Mouse (Mus musculus): ENCODE measurements around the gene Zbtb24. TPM values are rescaled to one million over a fixed set of nuclear protein-coding genes. Genes with fewer than 3 reads are reported as not detected.

The Zbtb24 gene
- polyA plus RNA-seq, 1 experiment from 2014 or later: 19.2 TPM

- DNase-seq (no peak), ATAC-seq (ENCODE audit: insufficient read depth) (peak; percentile 29; the same call in 1 of the 2 replicates)
- TF ChIP-seq CTCF (IDR thresholded peaks at IDR 0.05; ENCODE audit: low read depth): no peak
- no peaks in the 10 kb centered on the region for H3K9me3 ChIP-seq (ENCODE audit: low read depth, low read length)
- H3K9ac ChIP-seq: peak overlapping the region; percentile 74
- H3K4me1 ChIP-seq (ENCODE audit: insufficient read depth): peaks cover 7% of the 10 kb centered on the region
- WGBS: 49% methylated on average over 18 of the region's 18 CpGs
- H3K36me3 ChIP-seq (ENCODE audit: insufficient read depth): peaks cover 36% of the 10 kb centered on the region
- peak overlapping the region; percentile 82 for H3K4me2 ChIP-seq
- no peaks in the 10 kb centered on the region for H3K27me3 ChIP-seq (ENCODE audit: insufficient read depth, low read length)
- H3K4me3 ChIP-seq (ENCODE audit: low read depth, low read length): peak overlapping the region; percentile 89
- H3K27ac ChIP-seq (ENCODE audit: low read depth): peak overlapping the region; percentile 83; the same call in 1 of the 2 replicates
These were observed 768 bp downstream of the Zbtb24 start for GRCm38 (mm10) chr10:41450780-41451522.

GRCm38 (mm10) chr10:41451656-41452055 lies 1.5 kb downstream of the Zbtb24 start:
- WGBS: 93% methylated on average over 9 of the region's 9 CpGs
- no peaks in the 10 kb centered on the region for H3K27me3 ChIP-seq (ENCODE audit: insufficient read depth, low read length)
- ATAC-seq (ENCODE audit: insufficient read depth) (no peak), DNase-seq (no peak)
- TF ChIP-seq CTCF (IDR thresholded peaks at IDR 0.05; ENCODE audit: low read depth): no peak
- no peak overlapping the region for H3K4me3 ChIP-seq (ENCODE audit: low read depth, low read length)
- H3K9me3 ChIP-seq (ENCODE audit: low read depth, low read length): no peaks in the 10 kb centered on the region
- no peak overlapping the region for H3K9ac ChIP-seq
- no peak overlapping the region for H3K4me2 ChIP-seq
- H3K27ac ChIP-seq (ENCODE audit: low read depth): no peak overlapping the region
- H3K36me3 ChIP-seq (ENCODE audit: insufficient read depth): peaks cover 42% of the 10 kb centered on the region
- H3K4me1 ChIP-seq (ENCODE audit: insufficient read depth): peaks cover 7% of the 10 kb centered on the region

GRCm38 (mm10) chr10:41452791-41453190 lies 2.6 kb downstream of the Zbtb24 start:
- H3K36me3 ChIP-seq (ENCODE audit: insufficient read depth): peaks cover 45% of the 10 kb centered on the region
- peaks cover 7% of the 10 kb centered on the region for H3K4me1 ChIP-seq (ENCODE audit: insufficient read depth)
- no peak overlapping the region for H3K9ac ChIP-seq
- H3K4me2 ChIP-seq: no peak overlapping the region
- no peaks in the 10 kb centered on the region for H3K27me3 ChIP-seq (ENCODE audit: insufficient read depth, low read length)
- no peak for TF ChIP-seq CTCF (IDR thresholded peaks at IDR 0.05; ENCODE audit: low read depth)
- no peak overlapping the region for H3K27ac ChIP-seq (ENCODE audit: low read depth)
- ATAC-seq (ENCODE audit: insufficient read depth) (no peak), DNase-seq (no peak)
- 91% methylated on average over 3 of the region's 3 CpGs for WGBS
- no peaks in the 10 kb centered on the region for H3K9me3 ChIP-seq (ENCODE audit: low read depth, low read length)
- H3K4me3 ChIP-seq (ENCODE audit: low read depth, low read length): no peak overlapping the region

GRCm38 (mm10) chr10:41459990-41460389 lies 9.8 kb downstream of the Zbtb24 start:
- H3K4me2 ChIP-seq: no peak overlapping the region
- H3K27ac ChIP-seq (ENCODE audit: low read depth): no peak overlapping the region
- ATAC-seq (ENCODE audit: insufficient read depth) (no peak), DNase-seq (no peak)
- TF ChIP-seq CTCF (IDR thresholded peaks at IDR 0.05; ENCODE audit: low read depth): no peak
- 68% methylated on average over 4 of the region's 4 CpGs for WGBS
- no peaks in the 10 kb centered on the region for H3K9me3 ChIP-seq (ENCODE audit: low read depth, low read length)
- H3K4me3 ChIP-seq (ENCODE audit: low read depth, low read length): no peak overlapping the region
- no peak overlapping the region for H3K9ac ChIP-seq
- no peaks in the 10 kb centered on the region for H3K27me3 ChIP-seq (ENCODE audit: insufficient read depth, low read length)
- H3K4me1 ChIP-seq (ENCODE audit: insufficient read depth): no peaks in the 10 kb centered on the region
- H3K36me3 ChIP-seq (ENCODE audit: insufficient read depth): peaks cover 47% of the 10 kb centered on the region

GRCm38 (mm10) chr10:41460501-41460900 lies 10.3 kb downstream of the Zbtb24 start:
- Histone ChIP-seq H3K36me3 (ENCODE audit: insufficient read depth) (peaks cover 42% of the 10 kb centered on the region), H3K4me3 (ENCODE audit: low read depth, low read length) (no peak overlapping the region), H3K4me1 (ENCODE audit: insufficient read depth) (no peaks in the 10 kb centered on the region), H3K9me3 (ENCODE audit: low read depth, low read length) (no peaks in the 10 kb centered on the region), H3K4me2 (no peak overlapping the region), H3K9ac (no peak overlapping the region), H3K27me3 (ENCODE audit: insufficient read depth, low read length) (no peaks in the 10 kb centered on the region), H3K27ac (ENCODE audit: low read depth) (no peak overlapping the region)
- no peak for ATAC-seq (ENCODE audit: insufficient read depth)
- TF ChIP-seq CTCF (IDR thresholded peaks at IDR 0.05; ENCODE audit: low read depth): no peak
- WGBS: 11% methylated on average over 2 of the region's 2 CpGs
- DNase-seq: no peak

- WGBS: 88% methylated on average over 3 of the region's 3 CpGs
- H3K9me3 ChIP-seq (ENCODE audit: low read depth, low read length): no peaks in the 10 kb centered on the region
- H3K36me3 ChIP-seq (ENCODE audit: insufficient read depth): peaks cover 36% of the 10 kb centered on the region
- no peak overlapping the region for H3K4me2 ChIP-seq
- no peak overlapping the region for H3K27ac ChIP-seq (ENCODE audit: low read depth)
- ATAC-seq (ENCODE audit: insufficient read depth) (no peak), DNase-seq (no peak)
- no peak overlapping the region for H3K9ac ChIP-seq
- no peak for TF ChIP-seq CTCF (IDR thresholded peaks at IDR 0.05; ENCODE audit: low read depth)
- H3K4me3 ChIP-seq (ENCODE audit: low read depth, low read length): no peak overlapping the region
- no peaks in the 10 kb centered on the region for H3K4me1 ChIP-seq (ENCODE audit: insufficient read depth)
- no peaks in the 10 kb centered on the region for H3K27me3 ChIP-seq (ENCODE audit: insufficient read depth, low read length)
These were observed 11.0 kb downstream of the Zbtb24 start for GRCm38 (mm10) chr10:41461057-41461722.

- ATAC-seq (ENCODE audit: insufficient read depth) (no peak), DNase-seq (no peak)
- no peak overlapping the region for H3K9ac ChIP-seq
- H3K4me1 ChIP-seq (ENCODE audit: insufficient read depth): no peaks in the 10 kb centered on the region
- H3K9me3 ChIP-seq (ENCODE audit: low read depth, low read length): no peaks in the 10 kb centered on the region
- peaks cover 32% of the 10 kb centered on the region for H3K36me3 ChIP-seq (ENCODE audit: insufficient read depth)
- H3K27me3 ChIP-seq (ENCODE audit: insufficient read depth, low read length): no peaks in the 10 kb centered on the region
- no peak overlapping the region for H3K4me2 ChIP-seq
- TF ChIP-seq CTCF (IDR thresholded peaks at IDR 0.05; ENCODE audit: low read depth): no peak
- H3K4me3 ChIP-seq (ENCODE audit: low read depth, low read length): no peak overlapping the region
- 56% methylated on average over 15 of the region's 15 CpGs for WGBS
- H3K27ac ChIP-seq (ENCODE audit: low read depth): no peak overlapping the region
These were observed 14.3 kb downstream of the Zbtb24 start for GRCm38 (mm10) chr10:41464401-41464955.

Measured in lung, embryonic 14.5 days (tissue).